Mouse (Mus musculus) kidney, adult 9 months (tissue): ENCODE measurements around the gene Tmem44.

Source experiments
- DNase-seq: peaks from one replicate; pipeline ENCODE4 v3.0.0; 2022

The Tmem44 gene

DNA sequence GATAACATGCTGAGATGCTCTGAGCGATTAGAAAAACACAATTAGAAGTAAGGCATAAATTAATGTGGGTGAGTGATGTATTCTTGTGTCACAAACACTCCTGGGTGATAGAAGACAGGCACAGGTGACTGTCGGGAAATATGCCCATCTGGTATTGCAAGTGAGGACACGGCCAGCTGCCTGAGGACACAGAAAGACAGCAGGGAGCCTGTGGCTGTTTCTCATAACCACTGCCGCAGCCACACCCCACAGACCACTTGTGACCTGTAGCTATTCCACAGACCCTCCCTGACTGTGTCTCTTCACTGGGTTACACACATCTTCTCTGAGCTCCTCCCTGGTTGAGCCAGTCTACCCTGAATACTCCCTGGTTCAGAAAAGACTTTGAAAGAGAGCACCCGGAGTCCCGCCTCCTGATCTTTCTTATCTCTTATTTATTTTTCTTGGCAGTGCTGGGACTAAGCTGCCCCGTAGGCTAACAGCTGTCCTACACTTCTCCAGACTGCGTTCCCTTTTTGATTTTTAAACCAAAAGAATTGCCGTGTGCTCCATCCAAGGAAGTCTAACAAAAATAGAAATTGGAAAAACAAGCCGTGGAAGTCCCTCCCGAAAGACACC is 32.9 kb downstream of the Tmem44 start:
- no peak for DNase-seq

DNA sequence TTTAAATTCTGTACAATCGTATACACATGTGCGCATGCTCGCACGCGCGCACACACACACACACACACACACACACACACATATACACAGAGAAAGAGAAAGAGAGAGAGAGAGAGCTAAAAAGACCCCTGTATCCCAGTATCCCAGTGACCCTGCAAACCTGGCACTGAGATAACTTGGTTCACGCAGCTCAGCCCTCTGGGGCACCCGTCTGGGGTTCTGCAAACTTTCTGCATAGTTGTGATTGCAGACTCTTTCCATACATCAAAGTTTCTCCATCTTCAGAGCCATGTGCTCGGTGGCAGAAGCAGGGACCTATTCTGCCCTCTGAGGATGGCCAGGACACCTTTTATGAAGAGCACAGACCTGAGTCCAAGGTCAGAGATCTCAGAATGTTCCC is 33.6 kb downstream of the Tmem44 start:
- no peak for DNase-seq

- no peak for DNase-seq
Measured at GRCm38 (mm10) chr16:30515418-30515817, 35.2 kb downstream of the Tmem44 start.

GRCm38 (mm10) chr16:30513050-30514024 is 37.3 kb downstream of the Tmem44 start:
- peak; percentile 73 for DNase-seq

DNA sequence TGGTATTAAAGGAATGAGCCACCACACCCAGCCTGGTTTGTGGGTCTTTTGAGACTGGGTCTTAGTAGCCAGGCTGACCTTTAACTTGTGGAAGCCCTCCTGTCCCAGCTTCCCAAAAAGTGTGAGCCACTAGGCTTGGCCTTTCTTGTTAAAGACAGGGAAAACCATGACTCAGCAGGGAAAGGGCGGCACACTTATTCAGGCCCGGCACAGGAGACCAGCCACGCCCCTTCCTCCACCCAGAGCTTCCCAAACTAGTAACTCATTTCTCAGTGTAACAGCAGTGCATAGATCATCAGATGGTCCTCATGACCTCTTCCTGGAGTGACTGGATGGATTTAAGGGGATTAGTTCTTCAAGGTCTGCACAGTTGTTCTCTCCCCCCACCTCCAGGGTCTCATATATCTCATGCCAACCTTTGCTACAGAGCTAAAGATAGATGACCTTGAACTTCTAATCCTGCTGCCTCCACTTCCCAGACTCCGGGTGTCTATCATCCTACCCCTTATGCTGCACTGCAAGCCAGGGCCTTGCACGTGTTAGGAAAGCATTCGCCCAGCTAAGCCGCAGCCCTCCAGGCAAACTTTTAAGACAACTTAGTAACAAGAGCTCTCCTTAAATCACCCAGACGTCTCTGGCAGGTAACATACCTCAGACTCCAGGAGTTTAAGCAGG is 38.1 kb downstream of the Tmem44 start:
- peak; percentile 91 for DNase-seq

DNA sequence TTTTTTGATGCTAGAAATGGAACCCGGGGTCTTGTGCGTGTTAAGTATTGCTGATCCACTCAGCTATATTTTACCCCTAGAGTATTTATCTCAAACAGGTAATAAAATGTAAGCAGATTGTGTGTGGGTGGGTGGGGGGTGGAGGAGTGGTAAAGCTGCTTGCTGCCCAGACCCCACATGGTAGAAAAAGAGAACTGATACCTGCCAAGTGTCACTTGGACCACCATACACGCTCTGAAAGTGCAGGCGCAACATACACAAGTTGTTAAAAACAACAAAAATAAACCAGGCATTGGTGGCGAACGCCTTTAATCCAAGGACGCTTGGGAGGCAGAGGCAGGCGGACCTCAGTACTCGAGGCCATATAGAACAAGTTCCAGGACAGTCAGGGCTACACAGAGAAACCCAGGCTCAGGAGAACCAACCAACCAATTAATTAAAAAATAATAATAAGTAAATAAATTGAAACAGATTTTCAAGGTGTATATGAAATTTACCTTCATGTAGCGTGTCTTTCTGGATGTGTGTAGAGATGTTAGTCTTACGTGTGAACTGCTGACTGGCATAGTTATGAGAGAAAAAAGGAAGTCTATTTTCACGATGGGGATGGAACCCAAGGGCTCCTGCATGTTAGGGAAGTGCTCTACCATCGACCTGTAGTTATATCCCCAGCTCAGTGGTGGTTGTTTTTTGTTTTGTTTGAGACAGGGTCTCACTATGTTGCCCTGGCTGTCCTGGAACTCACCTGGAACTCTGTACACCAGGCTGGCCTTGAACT is 38.9 kb downstream of the Tmem44 start:
- DNase-seq, result no peak

DNA sequence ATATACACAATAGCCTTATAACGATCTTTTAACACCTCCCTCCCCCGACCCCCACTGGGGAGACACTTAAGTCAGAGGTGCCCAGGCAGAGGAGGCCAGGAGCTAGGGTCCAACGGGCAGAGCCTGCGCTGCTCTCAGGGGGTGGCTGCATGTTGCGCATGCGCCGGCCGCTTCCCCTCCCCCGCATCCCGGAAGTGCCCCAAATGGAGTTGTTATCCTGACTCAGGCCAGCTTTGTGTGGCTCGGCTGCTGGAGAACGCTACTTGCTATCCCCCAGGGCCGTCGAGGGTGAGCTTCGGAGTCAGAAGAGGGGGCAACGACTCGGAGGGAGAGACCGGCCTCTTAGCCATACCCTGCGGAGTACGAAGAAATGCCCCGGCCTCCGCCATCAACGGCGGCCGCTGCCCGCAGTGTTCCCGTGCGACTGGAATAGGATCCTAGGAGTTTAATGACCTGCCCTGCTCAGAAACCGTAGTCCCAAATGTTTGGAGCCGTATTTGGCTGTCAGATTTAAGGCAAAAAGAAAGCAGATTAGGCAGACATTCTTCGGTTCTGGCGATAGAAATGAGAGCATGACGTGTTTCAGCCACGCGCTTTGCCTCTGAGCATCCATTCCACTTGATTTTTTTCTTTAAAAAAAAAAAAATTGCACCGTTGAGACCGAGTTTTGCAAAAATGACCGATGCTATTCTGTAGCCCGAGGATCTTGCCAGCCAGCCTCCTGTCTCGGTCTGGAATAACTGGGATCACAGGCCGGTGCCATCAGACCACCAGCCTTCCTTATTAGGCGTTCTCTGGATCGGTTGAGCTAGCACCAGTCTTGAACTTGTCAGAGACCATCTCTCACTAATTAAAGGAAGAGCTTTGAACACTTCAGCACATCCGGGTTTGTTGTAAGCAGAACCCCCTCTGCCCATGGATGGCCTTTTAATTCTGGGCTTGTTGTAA is 39.9 kb downstream of the Tmem44 start:
- DNase-seq, result peak; percentile 92

DNA sequence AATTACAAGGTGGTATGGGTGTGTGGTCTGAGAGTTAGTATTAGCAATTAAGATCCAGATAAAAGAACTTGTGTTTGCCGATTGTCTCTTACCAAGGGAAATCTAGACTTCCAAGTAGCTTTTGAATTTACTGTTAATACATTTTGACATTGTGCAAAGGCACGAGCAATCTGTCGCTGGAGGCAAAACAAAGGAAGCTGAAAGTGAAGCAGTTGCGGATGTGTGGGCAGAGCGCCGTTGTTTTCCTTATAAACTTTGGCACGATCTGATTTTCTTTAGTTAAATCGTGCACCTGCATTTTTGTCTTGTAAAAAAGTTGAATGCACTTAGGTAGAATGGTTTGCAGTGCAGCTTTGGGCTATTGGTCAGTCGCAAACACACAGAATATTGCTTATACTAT is 40.6 kb downstream of the Tmem44 start:
- no peak for DNase-seq

GRCm38 (mm10) chr16:30509340-30509739 is 41.3 kb downstream of the Tmem44 start:
- no peak for DNase-seq

- DNase-seq, result no peak
Measured at GRCm38 (mm10) chr16:30508738-30509137, 41.9 kb downstream of the Tmem44 start.

- no peak for DNase-seq
Measured at GRCm38 (mm10) chr16:30507120-30507519, 43.5 kb downstream of the Tmem44 start.

DNA sequence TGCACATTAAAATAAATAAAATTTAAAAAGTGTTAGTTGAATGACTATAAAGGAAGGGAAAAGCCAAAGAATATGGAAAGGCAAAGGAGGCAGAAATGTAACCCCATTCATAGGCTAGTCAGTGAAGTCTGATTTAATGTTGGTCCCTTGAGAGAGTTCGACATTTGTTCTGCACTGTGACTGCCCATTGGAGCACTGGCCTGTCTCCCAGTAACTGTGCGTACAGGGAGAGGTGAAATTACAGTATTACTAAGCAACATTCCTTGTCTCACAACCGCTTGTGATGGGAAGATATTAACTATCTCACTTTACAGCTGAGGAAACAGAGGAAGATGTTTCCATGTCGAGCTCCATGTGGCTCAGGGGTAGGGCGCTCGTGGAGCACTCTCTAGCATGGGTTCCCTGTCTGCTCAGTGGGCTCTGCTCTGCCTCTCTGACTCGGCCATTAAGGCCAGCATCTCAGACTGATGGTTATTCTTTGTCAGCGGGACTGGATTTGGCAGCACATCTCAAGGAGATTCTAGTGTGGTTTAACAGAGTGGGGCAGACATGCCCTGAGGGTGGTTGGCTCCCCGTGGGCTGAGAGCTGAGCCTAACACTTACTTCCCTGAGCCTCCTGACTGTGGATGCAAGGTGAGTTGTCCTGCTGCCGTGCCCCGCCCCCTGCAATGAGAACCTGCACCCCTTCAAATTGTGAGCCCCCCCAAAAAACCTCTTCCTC is 45.2 kb downstream of the Tmem44 start:
- DNase-seq, result no peak

DNA sequence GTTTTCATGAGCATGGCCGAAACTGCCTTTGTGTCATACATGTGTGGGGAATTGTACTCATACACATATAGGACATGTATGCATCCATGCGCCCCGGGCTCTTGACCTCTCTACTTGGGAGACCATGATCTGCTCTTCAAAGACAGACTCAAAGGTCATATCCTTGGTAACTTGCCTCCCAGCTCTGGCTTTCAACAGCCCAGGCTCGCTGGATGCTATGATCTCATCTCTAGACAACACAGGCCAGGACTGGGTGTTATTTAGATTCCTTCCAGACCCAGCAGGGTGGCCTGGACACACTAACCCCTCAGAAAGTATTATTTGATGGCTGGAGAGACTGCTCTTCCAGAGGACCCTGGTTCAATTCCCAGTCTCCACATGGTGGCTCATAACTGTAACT is 45.8 kb downstream of the Tmem44 start:
- DNase-seq, result no peak

- DNase-seq, result peak; percentile 74
Measured at GRCm38 (mm10) chr16:30503958-30504357, 46.7 kb downstream of the Tmem44 start.

DNA sequence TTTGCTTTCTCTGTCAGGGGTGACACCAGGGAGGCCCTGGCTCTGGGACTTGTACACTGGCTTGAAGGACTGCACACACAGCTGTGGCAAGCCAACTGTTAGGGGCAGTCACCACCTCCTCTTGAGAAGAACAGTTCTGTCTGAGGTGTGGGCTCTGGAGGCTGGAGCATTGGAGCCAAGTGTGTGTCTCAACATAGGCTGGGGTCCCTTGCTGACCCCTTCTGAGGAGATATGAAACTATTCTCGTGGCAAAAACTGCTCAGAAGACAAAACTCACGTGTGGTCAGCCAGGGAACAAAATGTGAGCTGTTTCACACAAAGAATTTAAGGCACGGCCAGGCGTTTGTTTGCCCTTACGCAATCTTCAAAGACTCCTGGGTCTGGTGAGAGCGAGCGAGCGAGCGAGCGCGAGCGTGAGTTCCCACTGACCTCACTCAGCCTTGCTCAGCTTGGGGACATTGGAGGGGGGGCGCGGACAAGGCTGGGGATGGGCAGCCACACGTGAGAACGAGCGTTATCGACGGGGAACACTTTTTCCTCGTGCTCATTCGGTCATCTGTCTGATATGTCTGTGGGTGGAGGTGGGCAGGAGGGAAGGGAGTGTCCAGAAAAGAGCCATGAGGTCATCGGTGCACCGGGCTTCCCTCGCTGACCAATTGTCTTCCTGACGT is 48.3 kb downstream of the Tmem44 start:
- no peak for DNase-seq

DNA sequence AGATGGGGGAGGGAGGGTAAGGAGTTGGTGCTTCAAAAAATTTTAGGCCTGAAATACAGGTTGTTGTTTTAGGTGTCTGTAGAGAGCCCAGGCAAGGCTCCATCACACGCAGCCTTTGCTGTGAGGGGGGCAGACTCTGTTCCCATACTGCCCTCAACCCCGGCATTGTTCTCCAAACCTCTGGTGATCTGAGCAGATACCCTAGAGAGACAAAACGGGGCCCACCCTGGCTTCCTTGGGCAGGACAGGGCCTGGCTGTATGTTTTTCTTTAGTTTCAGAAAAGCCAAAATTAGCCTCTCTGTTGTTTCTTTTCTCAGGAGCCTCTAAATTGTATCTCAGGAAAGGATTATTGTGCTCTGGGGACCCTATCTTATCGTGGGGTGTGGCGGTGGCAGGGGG is 49.0 kb downstream of the Tmem44 start:
- no peak for DNase-seq

- DNase-seq, result no peak
Measured at GRCm38 (mm10) chr16:30500223-30500622, 50.4 kb downstream of the Tmem44 start.

GRCm38 (mm10) chr16:30499126-30499857 is 51.4 kb downstream of the Tmem44 start:
- no peak for DNase-seq

DNA sequence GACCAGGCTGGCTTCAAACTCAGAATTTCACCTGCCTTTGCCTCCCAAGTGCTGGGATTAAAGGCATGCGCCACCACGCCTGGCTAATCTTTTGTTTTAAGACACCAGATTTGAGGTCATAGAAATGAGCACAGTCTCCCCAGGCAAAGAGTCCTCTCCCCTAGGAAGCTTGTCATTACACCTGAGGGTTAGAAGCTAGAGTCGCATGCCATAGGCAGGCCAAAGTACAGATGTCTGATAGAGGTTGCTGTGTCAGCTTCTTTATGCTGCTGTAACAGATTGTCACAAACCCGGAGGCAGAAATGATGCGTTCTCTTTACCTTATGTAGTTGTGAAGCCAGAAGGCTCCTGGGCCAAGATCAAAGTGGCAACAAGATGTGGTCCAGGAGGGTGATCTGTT is 53.3 kb downstream of the Tmem44 start:
- DNase-seq, result no peak

DNA sequence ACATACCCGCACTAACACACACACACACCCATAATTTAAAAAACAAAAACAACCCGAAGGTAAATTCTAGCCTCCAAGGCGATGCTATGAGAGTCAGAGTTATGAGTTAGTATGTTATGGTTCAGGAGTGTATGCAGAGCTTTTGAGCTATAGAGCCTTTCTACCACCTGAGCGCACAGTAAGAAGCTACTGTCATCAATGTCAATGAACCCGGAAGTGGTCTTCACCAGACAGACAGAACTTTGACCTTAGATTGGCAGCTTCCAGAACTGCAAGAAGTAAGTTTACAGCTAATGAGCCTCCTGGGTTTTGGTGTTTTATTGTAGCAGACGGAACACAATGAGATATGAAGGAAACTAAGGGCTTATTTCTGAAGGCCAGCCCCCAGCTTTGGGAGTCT is 55.8 kb downstream of the Tmem44 start:
- no peak for DNase-seq
